Mouse (Mus musculus) liver, adult 2 months (tissue): ENCODE measurements around the gene S1pr1.

Source experiments
- CTCF ChIP-seq: fragments of 200-500 bp; IDR thresholded peaks from 2 replicates; pipeline ENCODE4 v1.5.1; 2011; ENCODE audit warnings: low read depth, low read length, control low read depth
- POLR2A ChIP-seq: fragments of 200-500 bp; IDR thresholded peaks from 2 replicates; pipeline ENCODE4 v1.6.1; 2011; ENCODE audit warnings: low read length, control low read depth; ENCODE audit not compliant: insufficient read depth; ENCODE audit errors: extremely low read depth

- TF ChIP-seq POLR2A, result no peak
- TF ChIP-seq CTCF, result no peak
Measured at GRCm38 (mm10) chr3:115711924-115712807, 2.7 kb downstream of the S1pr1 start.
